Mouse (Mus musculus) G1E (cell line): ENCODE data around the gene Ncapd2.

ENCODE experiments used
- CTCF ChIP-seq: IDR thresholded peaks from 2 replicates; pipeline ENCODE4 v1.5.1; 2012; ENCODE audit warnings: low read depth, low read length, inconsistent platforms, mixed read lengths
- GATA1 ChIP-seq: IDR thresholded peaks from 2 replicates; pipeline ENCODE4 v1.6.1; 2012; ENCODE audit warnings: borderline replicate concordance, low read length, inconsistent platforms, mixed read lengths
- GATA2 ChIP-seq: IDR thresholded peaks from 2 replicates; pipeline ENCODE4 v1.6.1; 2012; ENCODE audit warnings: low read depth, low read length, inconsistent platforms, borderline replicate concordance
- POLR2AphosphoS5 ChIP-seq: IDR thresholded peaks from 2 replicates; pipeline ENCODE4 v1.6.1; 2012; ENCODE audit warnings: low read depth, low read length, inconsistent platforms; ENCODE audit not compliant: insufficient replicate concordance
- TAL1 ChIP-seq: conservative IDR thresholded peaks from 2 replicates; pipeline ENCODE4 v1.6.1; 2012; ENCODE audit warnings: low read depth, low read length, inconsistent platforms, mixed read lengths

DNA sequence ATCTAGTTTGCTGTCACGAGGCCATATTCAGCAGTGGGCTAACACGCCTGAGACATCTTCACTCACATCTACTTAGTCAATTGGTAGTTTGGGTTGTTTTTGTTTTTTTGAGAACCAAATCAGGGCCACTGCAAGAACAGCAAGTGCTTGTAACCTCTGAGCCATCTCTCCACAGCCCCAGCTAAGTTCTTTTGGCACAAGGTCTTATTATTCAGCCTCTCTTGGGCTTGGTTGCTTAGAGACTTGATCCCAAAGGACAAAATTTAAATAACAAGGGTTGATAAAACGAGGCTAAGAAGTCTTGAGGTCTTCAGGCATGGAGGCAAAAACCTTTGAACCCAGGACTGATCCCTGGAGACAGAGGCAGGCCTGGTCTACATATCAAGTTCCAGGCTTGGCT lies 4.8 kb upstream of the Ncapd2 start:
- TF ChIP-seq GATA1, result no peak
- no peak for TF ChIP-seq CTCF
- TF ChIP-seq GATA2, result no peak
- no peak for TF ChIP-seq POLR2AphosphoS5
- TF ChIP-seq TAL1, result no peak
